Mouse (Mus musculus) CH12.LX (cell line): ENCODE measurements around the gene Trappc12.

Source experiments
- CHD2 ChIP-seq: IDR thresholded peaks from 2 replicates; pipeline ENCODE4 v1.6.1; 2011; ENCODE audit warnings: low read length, improper control_type of control experiment
- CTCF ChIP-seq, 2 experiments: IDR thresholded peaks in 1 of 2; conservative IDR thresholded peaks in 1 of 2; 2 replicates each; pipeline ENCODE4 v1.5.1; 2011 to 2012; ENCODE audit warnings: low read depth in 2 of 2, low read length in 2 of 2, improper control_type of control experiment in 1 of 2, inconsistent platforms in 1 of 2, mild to moderate bottlenecking in 1 of 2, moderate library complexity in 1 of 2
- ETS1 ChIP-seq: conservative IDR thresholded peaks from 2 replicates; pipeline ENCODE4 v1.6.1; 2012; ENCODE audit warnings: low read depth, mild to moderate bottlenecking, inconsistent platforms, low read length, improper control_type of control experiment, moderate library complexity
- POLR2A ChIP-seq: IDR thresholded peaks from 2 replicates; pipeline ENCODE4 v1.6.1; 2011; ENCODE audit warnings: low read depth, mild to moderate bottlenecking, improper control_type of control experiment, low read length
- POLR2AphosphoS2 ChIP-seq: IDR thresholded peaks from 2 replicates; pipeline ENCODE4 v1.6.1; 2011; ENCODE audit warnings: low read depth, low read length, improper control_type of control experiment
- SMC3 ChIP-seq: IDR thresholded peaks from 2 replicates; pipeline ENCODE4 v1.6.1; 2011; ENCODE audit warnings: low read depth, low read length, improper control_type of control experiment
- TBP ChIP-seq: conservative IDR thresholded peaks from 2 replicates; pipeline ENCODE4 v1.6.1; 2011; ENCODE audit warnings: low read depth, low read length, improper control_type of control experiment

GRCm38 (mm10) chr12:28697821-28698595, 52.3 kb downstream of the Trappc12 start:
- TF ChIP-seq POLR2A (no peak), ETS1 (no peak), TBP (no peak), CHD2 (no peak), POLR2AphosphoS2 (no peak), SMC3 (no peak), CTCF (conservative IDR thresholded peaks at IDR 0.05 in 1 of 2, IDR thresholded peaks at IDR 0.05 in 1 of 2; ENCODE audit: low read depth in 2 of 2, low read length in 2 of 2) (no peak)
